Mouse (Mus musculus) heart, embryonic 16.5 days (tissue): ENCODE data around the gene Phf3. TPM values are rescaled to one million over a fixed set of nuclear protein-coding genes. Genes with fewer than 3 reads are reported as not detected.
A peak's percentile ranks its signal among the peaks of the same experiment; 100 is the strongest.
"Not testable (repeated sequence)": the region's sequence is repeated elsewhere in the genome, so short reads cannot be mapped to it uniquely, and the experiment has no call there.

Experiments used
- ATAC-seq: fragments of 200-750 bp; cut with Nextera tagmentation; replicated peaks from 2 replicates; pipeline ENCODE4 v1.8.0; 2017; ENCODE audit warnings: moderate number of reproducible peaks; ENCODE audit not compliant: insufficient read depth, low FRiP score; ENCODE audit errors: extremely low read depth
- H3K27ac ChIP-seq: fragments of 300-500 bp; sonication (generic); 2 replicates; pipeline ENCODE4 v1.5.1; 2014; ENCODE audit warnings: mild to moderate bottlenecking, low read length, control low read depth, moderate library complexity
- H3K27me3 ChIP-seq: fragments of 300-500 bp; sonication (generic); 2 replicates; pipeline ENCODE4 v1.6.1; 2014; ENCODE audit warnings: low read length, mixed read lengths; ENCODE audit not compliant: control insufficient read depth, insufficient read depth
- H3K36me3 ChIP-seq: fragments of 300-500 bp; sonication (generic); 2 replicates; pipeline ENCODE4 v1.6.1; 2014; ENCODE audit not compliant: control insufficient read depth, insufficient read depth
- H3K4me1 ChIP-seq: fragments of 300-500 bp; sonication (generic); 2 replicates; pipeline ENCODE4 v1.6.1; 2014; ENCODE audit warnings: low read length, mixed read lengths; ENCODE audit not compliant: control insufficient read depth, insufficient read depth
- H3K4me2 ChIP-seq: fragments of 300-500 bp; sonication (generic); 2 replicates; pipeline ENCODE4 v1.6.1; 2014; ENCODE audit warnings: low read depth, mild to moderate bottlenecking, control low read depth, low read length
- H3K4me3 ChIP-seq: fragments of 300-500 bp; sonication (generic); 2 replicates; pipeline ENCODE4 v1.5.1; 2014; ENCODE audit warnings: mild to moderate bottlenecking, control low read depth, low read length
- H3K9ac ChIP-seq: fragments of 300-500 bp; sonication (generic); 2 replicates; pipeline ENCODE4 v1.6.1; 2014; ENCODE audit warnings: low read length, control low read depth
- H3K9me3 ChIP-seq: fragments of 300-500 bp; sonication (generic); replicated peaks from 2 replicates; pipeline ENCODE4 v1.6.1; 2016; ENCODE audit warnings: low read length; ENCODE audit not compliant: control insufficient read depth
- WGBS: fragments of 180-500 bp; shearing (Covaris S2); extraction: QIAGEN DNeasy Blood & Tissue Kit; methylation state at CpG from one replicate; pipeline ENCODE4 v1.1.7; 2014; 5-methylcytosine and 5-hydroxymethylcytosine counted together
- polyA plus RNA-seq: library from polyadenylated mRNA; unstranded; fragments of >200 nt; fragmentation: Nextera tagmentation; extraction: Ambion mirVana; gene quantifications from 2 replicates; pipeline ENCODE4 v1.2.1, GENCODE M21; 2015

Phf3 gene
- polyA plus RNA-seq, 1 experiment from 2014 or later, result 22.7 TPM

GRCm38 (mm10) chr1:30883806-30884205 is 10.1 kb upstream of the Phf3 start:
- not testable (repeated sequence) for ATAC-seq, H3K27me3 ChIP-seq, H3K9ac ChIP-seq, H3K27ac ChIP-seq, H3K4me3 ChIP-seq, H3K4me2 ChIP-seq, H3K4me1 ChIP-seq, H3K36me3 ChIP-seq, H3K9me3 ChIP-seq
- WGBS, result 92% methylated on average over 1 of the region's 1 CpGs

DNA sequence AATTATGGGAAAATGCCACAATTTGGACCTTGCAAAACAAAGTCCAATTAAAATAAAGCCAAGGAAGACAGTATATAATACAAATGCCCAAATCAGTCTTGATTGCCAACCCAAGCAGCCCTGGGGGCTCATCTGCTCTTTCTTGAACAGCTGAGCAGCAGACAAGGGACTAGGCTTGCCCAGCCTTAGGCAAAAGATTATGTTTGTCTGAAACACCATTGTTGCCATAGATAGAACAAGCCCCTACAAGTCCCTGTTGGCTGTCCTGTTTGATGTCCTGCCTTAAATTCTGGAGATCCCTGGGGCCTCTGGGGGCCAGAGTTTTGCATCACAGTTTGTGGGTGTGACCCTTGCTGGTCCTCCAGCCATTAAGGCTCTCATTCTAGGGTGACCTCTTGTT is 2.0 kb upstream of the Phf3 start:
- no peak overlapping the region for H3K27ac ChIP-seq
- no peaks in the 10 kb centered on the region for H3K27me3 ChIP-seq
- no peak overlapping the region for H3K9ac ChIP-seq
- no peaks in the 10 kb centered on the region for H3K36me3 ChIP-seq
- no peak for ATAC-seq
- no peak overlapping the region for H3K4me3 ChIP-seq
- H3K4me2 ChIP-seq, result no peak overlapping the region
- H3K4me1 ChIP-seq, result peaks cover 14% of the 10 kb centered on the region
- H3K9me3 ChIP-seq, result no peaks in the 10 kb centered on the region

DNA sequence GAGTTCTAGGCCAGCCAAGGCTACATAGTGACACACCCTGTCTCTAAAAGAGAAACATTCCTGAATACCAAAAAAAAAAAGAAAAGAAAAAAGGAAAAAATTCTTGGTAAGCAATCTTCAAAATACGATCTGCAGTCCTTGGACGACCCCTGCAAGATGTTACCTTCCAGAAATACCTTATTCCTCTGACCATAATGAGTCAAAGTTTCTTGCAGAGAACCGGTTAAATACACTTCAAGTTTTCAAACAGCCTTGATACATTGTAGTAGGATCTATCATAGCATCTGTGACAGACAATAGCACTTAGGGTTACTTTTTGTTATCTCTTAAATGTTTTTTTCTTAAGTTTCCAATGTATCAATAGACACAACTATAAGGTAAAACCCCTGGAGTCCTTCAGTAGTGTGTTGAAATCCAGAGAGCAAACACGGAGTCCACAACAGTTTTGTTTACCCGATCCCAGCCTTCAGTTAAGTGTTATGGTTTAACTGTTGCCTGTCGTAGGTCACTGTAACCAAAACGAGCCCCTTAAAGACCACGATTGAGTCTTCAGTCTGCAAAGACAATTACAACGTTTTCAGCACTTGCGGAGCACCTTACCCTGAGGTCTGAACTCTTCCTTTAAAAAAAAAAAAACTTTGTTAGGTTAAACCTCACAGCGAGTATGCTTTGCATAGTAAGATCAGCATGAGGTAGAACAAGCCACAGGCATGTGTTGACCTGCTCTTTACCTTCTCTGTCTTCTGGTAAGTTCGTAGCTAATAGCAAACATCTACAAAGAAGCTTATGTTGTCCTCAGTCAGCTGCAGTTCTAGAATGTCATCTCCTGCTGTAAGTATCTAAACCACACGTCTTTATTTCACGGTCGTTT is 775 bp upstream of the Phf3 start:
- Histone ChIP-seq H3K4me2 (peak overlapping the region; percentile 56), H3K36me3 (no peaks in the 10 kb centered on the region), H3K9ac (peak overlapping the region; percentile 96), H3K9me3 (no peaks in the 10 kb centered on the region), H3K27ac (peak overlapping the region; percentile 98), H3K27me3 (no peaks in the 10 kb centered on the region), H3K4me1 (peaks cover 17% of the 10 kb centered on the region), H3K4me3 (peak overlapping the region; percentile 95)
- 47% methylated on average over 15 of the region's 15 CpGs for WGBS
- no peak for ATAC-seq

DNA sequence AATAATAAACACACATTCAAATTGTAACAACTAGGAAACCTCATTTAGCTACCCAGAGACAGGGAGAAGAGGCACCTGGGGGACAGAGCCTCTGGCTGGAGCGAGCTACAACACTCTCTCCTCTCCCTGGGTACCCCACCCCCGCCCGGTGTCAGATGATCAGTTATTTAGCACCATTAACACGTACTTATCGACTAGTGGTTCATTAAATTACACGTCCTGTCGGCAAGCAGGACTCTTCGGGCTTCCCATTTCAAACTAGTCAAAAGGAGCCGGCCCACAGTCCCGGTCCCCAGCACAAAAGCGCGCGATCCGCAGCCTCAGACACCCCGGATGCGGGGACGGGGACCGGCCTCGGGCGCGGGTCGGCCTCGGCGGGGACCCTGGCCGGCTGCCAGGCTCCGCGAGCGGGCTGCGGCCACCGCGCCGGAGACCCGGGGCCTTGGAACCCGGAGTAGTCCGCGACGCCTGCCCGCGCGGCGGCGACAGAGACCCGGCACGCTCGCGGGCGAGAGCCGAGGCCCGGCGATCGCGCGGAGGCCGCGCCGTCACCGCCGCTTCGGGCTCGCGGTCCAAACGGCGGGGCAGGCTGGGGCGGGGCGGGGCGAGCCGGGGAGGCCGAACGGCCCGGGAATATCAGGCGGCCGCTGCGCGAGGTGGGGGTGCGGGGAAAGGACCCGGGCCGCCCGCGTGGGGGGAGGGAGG is 733 bp downstream of the Phf3 start:
- WGBS, result under 1% methylated on average over 56 of the region's 79 CpGs
- H3K27me3 ChIP-seq, result no peaks in the 10 kb centered on the region
- peak; percentile 68 for ATAC-seq

GRCm38 (mm10) chr1:30867786-30868185 is 5.9 kb downstream of the Phf3 start:
- no peaks in the 10 kb centered on the region for H3K36me3 ChIP-seq
- ATAC-seq, result no peak
- no peak overlapping the region for H3K4me2 ChIP-seq
- no peaks in the 10 kb centered on the region for H3K27me3 ChIP-seq
- no peak overlapping the region for H3K9ac ChIP-seq
- H3K9me3 ChIP-seq, result no peaks in the 10 kb centered on the region
- H3K4me1 ChIP-seq, result peaks cover 16% of the 10 kb centered on the region
- 79% methylated on average over 4 of the region's 4 CpGs for WGBS
- no peak overlapping the region for H3K27ac ChIP-seq
- H3K4me3 ChIP-seq, result no peak overlapping the region

More for the DNA sequence above, 733 bp downstream of the Phf3 start:
- H3K9ac ChIP-seq, result peak overlapping the region; percentile 96
- peak overlapping the region; percentile 98 for H3K27ac ChIP-seq
- H3K4me1 ChIP-seq, result peaks cover 19% of the 10 kb centered on the region
- no peaks in the 10 kb centered on the region for H3K9me3 ChIP-seq
- H3K36me3 ChIP-seq, result no peaks in the 10 kb centered on the region
- H3K4me2 ChIP-seq, result peak overlapping the region; percentile 63
- H3K4me3 ChIP-seq, result peak overlapping the region; percentile 95

DNA sequence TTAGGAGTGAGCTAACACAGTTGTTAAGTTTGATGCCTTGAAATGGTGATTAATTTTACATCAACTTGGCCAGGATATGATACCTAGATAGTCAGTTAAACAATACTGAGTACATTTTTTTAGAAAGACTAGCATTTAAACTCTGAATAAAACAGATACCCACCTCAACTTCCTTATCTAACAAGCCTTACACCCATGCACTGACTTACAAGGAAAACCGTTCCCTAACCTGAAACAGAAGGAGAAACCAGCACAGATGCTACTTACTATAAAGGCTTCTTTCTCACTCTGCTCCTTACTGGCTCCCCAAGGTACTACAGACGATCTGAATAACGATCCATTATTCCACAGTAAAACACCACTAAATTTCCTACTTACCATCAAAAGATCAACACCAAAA is 21.2 kb downstream of the Phf3 start:
- Histone ChIP-seq H3K36me3 (no peaks in the 10 kb centered on the region), H3K27me3 (no peaks in the 10 kb centered on the region), H3K4me1 (peaks cover 11% of the 10 kb centered on the region), H3K4me3 (no peak overlapping the region), H3K9me3 (no peaks in the 10 kb centered on the region), H3K9ac (no peak overlapping the region), H3K4me2 (no peak overlapping the region), H3K27ac (no peak overlapping the region)
- WGBS, result 85% methylated on average over 3 of the region's 3 CpGs
- ATAC-seq, result no peak

- Histone ChIP-seq H3K27me3 (no peaks in the 10 kb centered on the region), H3K36me3 (no peaks in the 10 kb centered on the region), H3K9me3 (no peaks in the 10 kb centered on the region), H3K4me2 (no peak overlapping the region), H3K9ac (no peak overlapping the region), H3K4me1 (peaks cover 11% of the 10 kb centered on the region), H3K4me3 (no peak overlapping the region), H3K27ac (no peak overlapping the region)
- 73% methylated on average over 3 of the region's 3 CpGs for WGBS
- ATAC-seq, result no peak
These were observed 21.8 kb downstream of the Phf3 start for GRCm38 (mm10) chr1:30851920-30852319.

- no peaks in the 10 kb centered on the region for H3K36me3 ChIP-seq
- no peak overlapping the region for H3K4me2 ChIP-seq
- H3K9ac ChIP-seq, result no peak overlapping the region
- H3K4me1 ChIP-seq, result peaks cover 11% of the 10 kb centered on the region
- ATAC-seq, result no peak
- H3K27me3 ChIP-seq, result no peaks in the 10 kb centered on the region
- H3K27ac ChIP-seq, result no peak overlapping the region
- H3K9me3 ChIP-seq, result no peaks in the 10 kb centered on the region
- no peak overlapping the region for H3K4me3 ChIP-seq
- 68% methylated on average over 2 of the region's 2 CpGs for WGBS
These were observed 22.8 kb downstream of the Phf3 start for GRCm38 (mm10) chr1:30850906-30851305.

GRCm38 (mm10) chr1:30849955-30850354 is 23.8 kb downstream of the Phf3 start:
- H3K9ac ChIP-seq, result no peak overlapping the region
- peaks cover 11% of the 10 kb centered on the region for H3K4me1 ChIP-seq
- H3K27me3 ChIP-seq, result no peaks in the 10 kb centered on the region
- no peak overlapping the region for H3K4me3 ChIP-seq
- WGBS, result 49% methylated on average over 3 of the region's 3 CpGs
- no peak for ATAC-seq
- H3K9me3 ChIP-seq, result no peaks in the 10 kb centered on the region
- H3K36me3 ChIP-seq, result no peaks in the 10 kb centered on the region
- no peak overlapping the region for H3K27ac ChIP-seq
- no peak overlapping the region for H3K4me2 ChIP-seq
